In the genomic region with DNA sequence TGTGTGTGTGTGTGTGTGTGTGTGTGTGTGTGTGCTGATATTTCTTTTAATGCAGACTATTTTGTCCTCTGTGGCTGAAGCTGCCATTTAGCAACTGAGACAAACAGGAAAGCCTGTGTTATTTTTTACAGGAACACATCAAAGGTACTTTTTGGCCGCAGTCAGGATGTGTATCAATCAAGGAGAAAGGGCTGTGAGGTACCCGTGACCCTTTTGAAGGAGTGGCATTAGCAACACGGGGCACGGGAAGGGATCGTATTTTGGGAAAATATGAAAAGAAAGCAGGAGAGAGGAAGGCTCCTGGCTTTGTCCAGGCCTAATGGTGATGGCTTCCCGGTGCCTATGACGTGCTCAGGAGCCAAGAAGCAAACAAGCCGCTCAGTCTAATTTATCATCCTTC, we compare ENCODE assay signal across 12 mouse cellular contexts. TPM values are rescaled to one million over a fixed set of nuclear protein-coding genes. Genes with fewer than 3 reads are reported as not detected.
DNase-seq lines count a peak whose midpoint lies in the region; ATAC-seq and TF ChIP-seq lines count a peak whose summit lies in the region.
"Had no signal": no experiment of that assay in that cellular context is flagged by ENCODE, and none has a peak within 500 bp of the region (broad histone marks: within the 10 kb centered on the region; RNA-seq: fewer than 3 reads in every experiment).

No protein-coding gene starts in this region.

- peak overlapping the region; percentile 58 for H3K27ac ChIP-seq in heart, embryonic 12.5 days (ENCODE audit: poor library complexity, severe bottlenecking)
- H3K27ac ChIP-seq in liver, embryonic 12.5 days: 0 out of 2 replicates have a peak overlapping the region, but pooled peaks have one; percentile 48
- no peak overlapping the region for H3K27ac ChIP-seq in liver, postnatal 0 days (ENCODE audit: low read depth)
- peak overlapping the region; percentile 44 for H3K27ac ChIP-seq in heart, postnatal 0 days (ENCODE audit: low read depth)
- H3K27ac ChIP-seq in neural tube, embryonic 15.5 days (replicated peaks): peak overlapping the region; percentile 70

- TF ChIP-seq EP300 in liver, postnatal 0 days (IDR thresholded peaks at IDR 0.05; ENCODE audit: low read depth): no peak
- no peak for TF ChIP-seq EP300 in heart, postnatal 0 days (IDR thresholded peaks at IDR 0.05; ENCODE audit: low read depth)

- no peaks in the 10 kb centered on the region for H3K27me3 ChIP-seq in heart, embryonic 12.5 days (replicated peaks)
- no peaks in the 10 kb centered on the region for H3K27me3 ChIP-seq in liver, embryonic 12.5 days (replicated peaks)
- H3K27me3 ChIP-seq in liver, postnatal 0 days (ENCODE audit: insufficient read depth, low read length): no peaks in the 10 kb centered on the region
- no peaks in the 10 kb centered on the region for H3K27me3 ChIP-seq in heart, postnatal 0 days (ENCODE audit: control insufficient read depth, insufficient read depth, low read length)
- H3K27me3 ChIP-seq in neural tube, embryonic 15.5 days (replicated peaks): no peaks in the 10 kb centered on the region
- H3K27me3 ChIP-seq: embryonic facial prominence, embryonic 15.5 days had no signal

- H3K4me1 ChIP-seq in heart, embryonic 12.5 days (replicated peaks): peaks cover 63% of the 10 kb centered on the region
- peaks cover 10% of the 10 kb centered on the region; the same call in 1 of the 2 replicates for H3K4me1 ChIP-seq in liver, embryonic 12.5 days
- H3K4me1 ChIP-seq in liver, postnatal 0 days (ENCODE audit: insufficient read depth): no peaks in the 10 kb centered on the region
- H3K4me1 ChIP-seq in heart, postnatal 0 days (ENCODE audit: control insufficient read depth, insufficient read depth): peaks cover 6% of the 10 kb centered on the region; the same call in 1 of the 2 replicates
- H3K4me1 ChIP-seq in neural tube, embryonic 15.5 days: peaks cover 56% of the 10 kb centered on the region

- H3K36me3 ChIP-seq in heart, embryonic 12.5 days: no peaks in the 10 kb centered on the region
- no peaks in the 10 kb centered on the region for H3K36me3 ChIP-seq in liver, embryonic 12.5 days
- H3K36me3 ChIP-seq in liver, postnatal 0 days (replicated peaks; ENCODE audit: insufficient read depth, low read length): no peaks in the 10 kb centered on the region
- H3K36me3 ChIP-seq in heart, postnatal 0 days (replicated peaks; ENCODE audit: control insufficient read depth, insufficient read depth, low read length): no peaks in the 10 kb centered on the region
- H3K36me3 ChIP-seq in neural tube, embryonic 15.5 days: no peaks in the 10 kb centered on the region
- H3K36me3 ChIP-seq: embryonic facial prominence, embryonic 15.5 days had no signal

- H3K9me3 ChIP-seq in heart, embryonic 12.5 days (replicated peaks): no peaks in the 10 kb centered on the region
- no peaks in the 10 kb centered on the region for H3K9me3 ChIP-seq in liver, embryonic 12.5 days (replicated peaks)
- H3K9me3 ChIP-seq in liver, postnatal 0 days (ENCODE audit: low read length): no peaks in the 10 kb centered on the region
- H3K9me3 ChIP-seq in heart, postnatal 0 days (replicated peaks; ENCODE audit: control insufficient read depth, low read length): no peaks in the 10 kb centered on the region
- no peaks in the 10 kb centered on the region for H3K9me3 ChIP-seq in neural tube, embryonic 15.5 days (replicated peaks)
- H3K9me3 ChIP-seq: embryonic facial prominence, embryonic 15.5 days had no signal

- H3K4me3 ChIP-seq in heart, embryonic 12.5 days: no peak overlapping the region
- H3K4me3 ChIP-seq in liver, embryonic 12.5 days: no peak overlapping the region
- no peak overlapping the region for H3K4me3 ChIP-seq in liver, postnatal 0 days (ENCODE audit: low read depth, low read length)
- H3K4me3 ChIP-seq in heart, postnatal 0 days (ENCODE audit: low read depth, low read length): no peak overlapping the region
- H3K4me3 ChIP-seq in neural tube, embryonic 15.5 days (replicated peaks): no peak overlapping the region
- H3K4me3 ChIP-seq: embryonic facial prominence, embryonic 15.5 days had no signal

- DNase-seq in heart, adult 18-20 months: no peak
- no peak for DNase-seq in liver, postnatal 0 days
- no peak for DNase-seq in heart, postnatal 0 days (ENCODE audit: low spot score)
- no peak for DNase-seq in thymus, postnatal 14 days
- DNase-seq: gastrocnemius, postnatal 14 days; thymus, postnatal 36 days had no signal

- H3K9ac ChIP-seq in heart, embryonic 12.5 days: no peak overlapping the region
- H3K9ac ChIP-seq in liver, embryonic 12.5 days: no peak overlapping the region
- no peak overlapping the region for H3K9ac ChIP-seq in liver, postnatal 0 days (replicated peaks)
- H3K9ac ChIP-seq in heart, postnatal 0 days (replicated peaks; ENCODE audit: low read depth, low read length): no peak overlapping the region
- no peak overlapping the region for H3K9ac ChIP-seq in neural tube, embryonic 15.5 days (replicated peaks)
- H3K9ac ChIP-seq: embryonic facial prominence, embryonic 15.5 days had no signal

- H3K4me2 ChIP-seq in heart, embryonic 12.5 days: no peak overlapping the region
- H3K4me2 ChIP-seq in liver, embryonic 12.5 days: no peak overlapping the region
- no peak overlapping the region for H3K4me2 ChIP-seq in liver, postnatal 0 days (ENCODE audit: low read depth, low read length)
- H3K4me2 ChIP-seq in heart, postnatal 0 days (ENCODE audit: low read depth, low read length): peak overlapping the region; percentile 5
- H3K4me2 ChIP-seq in neural tube, embryonic 15.5 days: no peak overlapping the region
- H3K4me2 ChIP-seq: embryonic facial prominence, embryonic 15.5 days had no signal

- ATAC-seq in heart, embryonic 12.5 days (ENCODE audit: insufficient number of reproducible peaks, low FRiP score): no peak
- ATAC-seq in liver, embryonic 12.5 days: no peak
- no peak for ATAC-seq in liver, postnatal 0 days
- no peak for ATAC-seq in heart, postnatal 0 days (ENCODE audit: insufficient read depth, low read depth)
- ATAC-seq in neural tube, embryonic 15.5 days (ENCODE audit: low FRiP score): no peak
- ATAC-seq in erythroblast, adult 5-6 weeks (replicated peaks; ENCODE audit: low FRiP score, poor library complexity, severe bottlenecking): no peak

- 39% methylated on average over 8 of the region's 8 CpGs for WGBS in heart, embryonic 12.5 days
- WGBS in liver, embryonic 12.5 days (ENCODE audit: insufficient replicate concordance): 66% methylated on average over 8 of the region's 8 CpGs
- WGBS in liver, postnatal 0 days (ENCODE audit: insufficient replicate concordance): 67% methylated on average over 8 of the region's 8 CpGs
- WGBS in heart, postnatal 0 days: 46% methylated on average over 8 of the region's 8 CpGs
- WGBS in neural tube, embryonic 15.5 days: 46% methylated on average over 8 of the region's 8 CpGs

- TF ChIP-seq CTCF in liver, postnatal 0 days (IDR thresholded peaks at IDR 0.05; ENCODE audit: low read depth): no peak
- no peak for TF ChIP-seq CTCF in heart, postnatal 0 days (IDR thresholded peaks at IDR 0.05; ENCODE audit: low read depth)

RNA-seq across cellular contexts. Expression of gene Tshz2, which starts 31.0 kb away (rescaled TPM):
- 5.6 and 5.8 TPM in 2 replicates for polyA plus RNA-seq in heart, embryonic 12.5 days (2016; fragmentation: Nextera tagmentation; extraction: Ambion mirVana)
- 10 to 100 TPM; 11.4 to 12.0 TPM for total RNA-seq in heart, adult 18-20 months (2021)
- polyA plus RNA-seq in liver, embryonic 12.5 days (2016; fragmentation: Nextera tagmentation; extraction: Ambion mirVana): 2.9 and 3.5 TPM in 2 replicates
- polyA plus RNA-seq in liver, postnatal 0 days (2015; fragmentation: Nextera tagmentation; extraction: Ambion mirVana): 1.3 and 1.5 TPM in 2 replicates
- 4.0 and 7.8 TPM in 2 replicates for total RNA-seq in heart, postnatal 0 days (2014; rRNA removed; ENCODE audit: low replicate concordance)
- polyA plus RNA-seq in heart, postnatal 0 days (2015; fragmentation: Nextera tagmentation; extraction: Ambion mirVana): 2.5 and 2.8 TPM in 2 replicates
- 40.1 and 50.4 TPM in 2 replicates for polyA plus RNA-seq in neural tube, embryonic 15.5 days (2015; fragmentation: Nextera tagmentation; extraction: Ambion mirVana)
- total RNA-seq in erythroblast, adult 5-6 weeks (2015; ENCODE audit: low replicate concordance): not detected in 2 replicates
- not detected in 2 replicates for total RNA-seq in erythroblast, adult 5-6 weeks (2017; ENCODE audit: low replicate concordance)
- total RNA-seq: megakaryocyte progenitor cell, adult 5-6 weeks had no signal
